Mouse (Mus musculus) kidney, postnatal 0 days (tissue): ENCODE results near the gene Pam16. TPM values are rescaled to one million over a fixed set of nuclear protein-coding genes. Genes with fewer than 3 reads are reported as not detected.

Source experiments
- ATAC-seq: fragments of 200-750 bp; cut with Nextera tagmentation; replicated peaks from 2 replicates; pipeline ENCODE4 v1.8.0; 2017; ENCODE audit warnings: low read depth, moderate number of reproducible peaks, moderate TSS enrichment, moderate library complexity; ENCODE audit not compliant: low FRiP score
- DNase-seq: peaks from one replicate; pipeline ENCODE4 v3.0.0-alpha.2; 2016; ENCODE audit warnings: low spot score
- H3K27ac ChIP-seq: fragments of 300-500 bp; sonication (generic); 2 replicates; pipeline ENCODE4 v1.5.1; 2014; ENCODE audit warnings: mild to moderate bottlenecking
- H3K27me3 ChIP-seq: fragments of 300-500 bp; sonication (generic); 2 replicates; pipeline ENCODE4 v1.6.1; 2014; ENCODE audit warnings: low read length, mixed read lengths; ENCODE audit not compliant: insufficient read depth
- H3K36me3 ChIP-seq: fragments of 300-500 bp; sonication (generic); 2 replicates; pipeline ENCODE4 v1.6.1; 2014; ENCODE audit warnings: low read length, mixed read lengths; ENCODE audit not compliant: insufficient read depth
- H3K4me1 ChIP-seq: fragments of 300-500 bp; sonication (generic); replicated peaks from 2 replicates; pipeline ENCODE4 v1.6.1; 2014; ENCODE audit warnings: antibody characterized with exemption, low read length, mixed read lengths; ENCODE audit not compliant: insufficient read depth
- H3K4me2 ChIP-seq: fragments of 300-500 bp; sonication (generic); 2 replicates; pipeline ENCODE4 v1.6.1; 2014; ENCODE audit warnings: mild to moderate bottlenecking, low read length, moderate library complexity, mixed read lengths
- H3K4me3 ChIP-seq: fragments of 300-500 bp; sonication (generic); replicated peaks from 2 replicates; pipeline ENCODE4 v1.5.1; 2014; ENCODE audit warnings: low read depth, low read length
- H3K9ac ChIP-seq: fragments of 300-500 bp; sonication (generic); 2 replicates; pipeline ENCODE4 v1.6.1; 2014; ENCODE audit warnings: low read depth, low read length
- H3K9me3 ChIP-seq: fragments of 300-500 bp; sonication (generic); replicated peaks from 2 replicates; pipeline ENCODE4 v1.6.1; 2016; ENCODE audit warnings: low read length, inconsistent platforms, mixed read lengths
- CTCF ChIP-seq: IDR thresholded peaks from 2 replicates; pipeline ENCODE4 v1.5.1; 2016; ENCODE audit warnings: antibody characterized with exemption, low read depth, mild to moderate bottlenecking, moderate library complexity
- WGBS: fragments of 180-500 bp; shearing (Covaris S2); extraction: QIAGEN DNeasy Blood & Tissue Kit; methylation state at CpG from one replicate; pipeline ENCODE4 v1.1.7; 2014; 5-methylcytosine and 5-hydroxymethylcytosine counted together
- polyA plus RNA-seq: library from polyadenylated mRNA; unstranded; fragments of >200 nt; fragmentation: Nextera tagmentation; extraction: Ambion mirVana; gene quantifications from 2 replicates; pipeline ENCODE4 v1.2.1, GENCODE M21; 2015

Gene Pam16
- polyA plus RNA-seq, 1 experiment from 2014 or later, result 106 TPM

- ATAC-seq, result no peak
Observed at GRCm38 (mm10) chr16:4624074-4624473, 714 bp downstream of the Pam16 start.

DNA sequence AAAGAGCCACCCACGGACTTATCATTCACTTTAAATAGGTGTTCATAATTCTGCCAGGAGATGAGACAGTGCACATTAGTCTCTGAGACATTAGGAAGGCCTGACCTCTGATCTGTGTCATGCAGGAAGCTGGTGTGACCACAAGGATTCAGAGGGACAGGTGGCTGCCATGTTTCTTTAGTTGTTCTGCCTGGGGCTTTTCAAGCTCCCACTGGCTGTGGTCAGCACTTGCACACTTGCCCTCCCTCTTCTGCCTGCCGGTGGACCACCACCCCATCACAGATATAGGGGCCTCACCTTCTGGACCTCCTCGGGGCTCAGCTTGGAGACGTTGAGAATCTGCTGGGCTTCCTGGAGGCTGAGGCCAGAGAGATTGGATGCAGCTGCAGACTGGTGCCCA is 8.0 kb downstream of the Pam16 start:
- Histone ChIP-seq H3K4me3 (no peak overlapping the region), H3K27me3 (no peaks in the 10 kb centered on the region), H3K36me3 (peaks cover 34% of the 10 kb centered on the region), H3K4me1 (0 out of 2 replicates have a peak, but pooled peaks cover 4% of the 10 kb centered on the region), H3K4me2 (no peak overlapping the region), H3K9ac (no peak overlapping the region), H3K27ac (no peak overlapping the region), H3K9me3 (no peaks in the 10 kb centered on the region)
- DNase-seq (no peak), ATAC-seq (no peak)
- TF ChIP-seq CTCF, result no peak
- 72% methylated on average over 4 of the region's 4 CpGs for WGBS

More at GRCm38 (mm10) chr16:4624074-4624473, 714 bp downstream of the Pam16 start:
- peaks cover 15% of the 10 kb centered on the region; the same call in 1 of the 2 replicates for H3K36me3 ChIP-seq
- peak overlapping the region; percentile 90 for H3K4me2 ChIP-seq
- H3K9me3 ChIP-seq, result no peaks in the 10 kb centered on the region
- H3K4me1 ChIP-seq, result peaks cover 17% of the 10 kb centered on the region
- peak overlapping the region; percentile 84 for H3K4me3 ChIP-seq
- WGBS, result 15% methylated on average over 9 of the region's 9 CpGs
- DNase-seq, result no peak
- TF ChIP-seq CTCF, result no peak
- peak overlapping the region; percentile 87 for H3K27ac ChIP-seq
- peak overlapping the region; percentile 83 for H3K9ac ChIP-seq
- no peaks in the 10 kb centered on the region for H3K27me3 ChIP-seq

DNA sequence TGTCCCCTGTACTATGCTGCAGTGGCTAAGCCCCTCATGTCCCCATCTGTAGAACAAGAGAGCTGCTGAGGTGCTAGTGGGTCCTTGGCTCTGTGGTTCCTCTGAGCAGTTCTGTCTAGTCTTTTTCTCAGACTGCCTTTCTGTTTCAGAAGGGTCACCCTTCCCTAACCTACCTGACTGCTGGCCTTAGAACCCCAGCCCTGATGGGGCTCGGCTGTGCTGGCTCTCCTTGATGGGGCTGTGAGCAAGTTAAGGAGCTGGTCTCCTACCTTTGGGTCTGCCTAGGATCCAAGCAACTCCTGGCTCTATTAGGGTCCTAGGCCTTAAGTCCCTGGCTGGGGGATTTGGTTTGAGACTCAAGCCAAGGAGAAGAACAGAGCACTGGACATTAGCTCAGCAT is 9.5 kb downstream of the Pam16 start:
- Histone ChIP-seq H3K4me3 (no peak overlapping the region), H3K27me3 (no peaks in the 10 kb centered on the region), H3K27ac (peak overlapping the region; percentile 44), H3K9me3 (no peaks in the 10 kb centered on the region), H3K4me2 (no peak overlapping the region), H3K36me3 (peaks cover 41% of the 10 kb centered on the region), H3K4me1 (no peaks in the 10 kb centered on the region), H3K9ac (0 out of 2 replicates have a peak overlapping the region, but pooled peaks have one; percentile 13)
- WGBS, result 83% methylated on average over 1 of the region's 1 CpGs
- ATAC-seq (no peak), DNase-seq (no peak)
- TF ChIP-seq CTCF, result no peak

DNA sequence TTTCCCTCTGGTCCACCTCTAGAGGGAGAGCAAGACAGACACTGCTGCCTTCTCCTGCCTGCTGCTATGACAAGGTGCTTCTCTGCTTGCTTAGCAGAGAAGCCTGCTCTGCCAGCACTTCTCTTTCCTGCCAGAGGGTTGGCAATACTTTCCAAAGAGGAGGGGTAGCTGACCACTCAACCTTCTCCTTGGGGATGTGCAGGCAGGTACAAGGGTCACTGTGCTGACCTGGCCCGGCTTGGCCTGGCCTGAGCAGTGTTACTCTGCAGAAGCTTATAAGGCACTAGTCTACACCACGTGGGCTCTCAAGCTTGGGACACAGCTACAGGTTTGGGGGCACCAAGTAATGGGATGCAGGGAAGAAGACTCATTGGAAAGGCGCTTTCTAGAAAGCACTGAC is 10.1 kb downstream of the Pam16 start:
- DNase-seq (no peak), ATAC-seq (peak; percentile 85)
- Histone ChIP-seq H3K4me2 (no peak overlapping the region), H3K4me3 (no peak overlapping the region), H3K9ac (no peak overlapping the region), H3K27ac (peak overlapping the region; percentile 44), H3K27me3 (no peaks in the 10 kb centered on the region), H3K36me3 (peaks cover 45% of the 10 kb centered on the region), H3K9me3 (no peaks in the 10 kb centered on the region), H3K4me1 (no peaks in the 10 kb centered on the region)
- WGBS, result 86% methylated on average over 3 of the region's 3 CpGs
- TF ChIP-seq CTCF, result no peak; the same call in 1 of the 2 replicates

GRCm38 (mm10) chr16:4613736-4614135 is 11.1 kb downstream of the Pam16 start:
- Histone ChIP-seq H3K36me3 (peaks cover 48% of the 10 kb centered on the region), H3K27me3 (no peaks in the 10 kb centered on the region), H3K4me2 (no peak overlapping the region), H3K27ac (peak overlapping the region; percentile 44; the same call in 1 of the 2 replicates), H3K4me3 (no peak overlapping the region), H3K4me1 (0 out of 2 replicates have a peak, but pooled peaks cover under 1% of the 10 kb centered on the region), H3K9ac (no peak overlapping the region), H3K9me3 (no peaks in the 10 kb centered on the region)
- 86% methylated on average over 9 of the region's 9 CpGs for WGBS
- no peak for DNase-seq
- no peak for ATAC-seq
- TF ChIP-seq CTCF, result no peak

- 95% methylated on average over 7 of the region's 7 CpGs for WGBS
- peaks cover 50% of the 10 kb centered on the region for H3K36me3 ChIP-seq
- DNase-seq, result no peak
Observed at GRCm38 (mm10) chr16:4611676-4612075, 13.1 kb downstream of the Pam16 start.

DNA sequence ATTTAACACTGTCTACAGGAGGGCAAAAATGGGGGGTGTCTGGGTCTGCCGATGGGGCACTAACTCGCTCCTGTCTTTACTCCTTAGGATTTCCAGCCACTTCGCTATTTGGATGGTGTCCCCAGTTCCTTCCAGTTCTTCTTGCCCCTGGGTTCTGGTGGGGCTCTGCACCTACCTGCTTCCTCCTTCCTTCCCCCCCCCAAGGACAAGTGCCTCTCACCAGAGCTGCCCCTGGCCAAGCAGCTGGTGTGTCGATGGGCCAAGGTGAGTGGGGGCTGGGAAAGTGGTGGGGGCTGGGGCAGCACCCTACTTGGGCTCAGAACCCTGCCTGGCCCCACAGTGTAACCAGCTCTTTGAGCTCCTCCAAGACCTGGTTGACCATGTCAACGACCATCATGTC is 13.6 kb downstream of the Pam16 start:
- Histone ChIP-seq H3K4me1 (peaks cover 24% of the 10 kb centered on the region), H3K4me3 (no peak overlapping the region), H3K27me3 (no peaks in the 10 kb centered on the region), H3K27ac (no peak overlapping the region), H3K36me3 (peaks cover 50% of the 10 kb centered on the region), H3K9me3 (no peaks in the 10 kb centered on the region), H3K9ac (no peak overlapping the region), H3K4me2 (no peak overlapping the region)
- no peak for TF ChIP-seq CTCF
- no peak for DNase-seq
- ATAC-seq, result no peak
- 90% methylated on average over 5 of the region's 5 CpGs for WGBS

More at GRCm38 (mm10) chr16:4611676-4612075, 13.1 kb downstream of the Pam16 start:
- no peak overlapping the region for H3K9ac ChIP-seq
- H3K4me2 ChIP-seq, result no peak overlapping the region
- ATAC-seq, result no peak
- no peaks in the 10 kb centered on the region for H3K27me3 ChIP-seq
- H3K4me3 ChIP-seq, result no peak overlapping the region
- peaks cover 19% of the 10 kb centered on the region for H3K4me1 ChIP-seq
- H3K9me3 ChIP-seq, result no peaks in the 10 kb centered on the region
- peak; percentile 31; the same call in 1 of the 2 replicates for TF ChIP-seq CTCF
- H3K27ac ChIP-seq, result no peak overlapping the region
